Mouse (Mus musculus): Measurements from ENCODE around the gene Rpl13a. TPM values are rescaled to one million over a fixed set of nuclear protein-coding genes. Genes with fewer than 3 reads are reported as not detected.
"Not testable (repeated sequence)": the region's sequence is repeated elsewhere in the genome, so short reads cannot be mapped to it uniquely, and the experiment has no call there.

Gene Rpl13a
- polyA plus RNA-seq, 1 experiment from 2014 or later = 558 TPM

- H3K27me3 ChIP-seq (ENCODE audit: control insufficient read depth, insufficient read depth, low read depth, low read length); H3K36me3 ChIP-seq (ENCODE audit: control insufficient read depth, insufficient read depth); H3K9me3 ChIP-seq (replicated peaks; ENCODE audit: control insufficient read depth, low read length); H3K9ac ChIP-seq (ENCODE audit: low read depth, low read length); ATAC-seq (ENCODE audit: low read depth); H3K27ac ChIP-seq (ENCODE audit: low read length); H3K4me1 ChIP-seq (ENCODE audit: control insufficient read depth, low read depth, low read length); H3K4me3 ChIP-seq (ENCODE audit: low read depth, low read length): not testable (repeated sequence)
- 0 out of 2 replicates have a peak overlapping the region, but pooled peaks have one; percentile 85 for H3K4me2 ChIP-seq (ENCODE audit: low read depth, low read length)
- WGBS (ENCODE audit: insufficient replicate concordance) = 71% methylated on average over 2 of the region's 2 CpGs
These were observed 24.5 kb upstream of the Rpl13a start for GRCm38 (mm10) chr7:45153052-45153451.

DNA sequence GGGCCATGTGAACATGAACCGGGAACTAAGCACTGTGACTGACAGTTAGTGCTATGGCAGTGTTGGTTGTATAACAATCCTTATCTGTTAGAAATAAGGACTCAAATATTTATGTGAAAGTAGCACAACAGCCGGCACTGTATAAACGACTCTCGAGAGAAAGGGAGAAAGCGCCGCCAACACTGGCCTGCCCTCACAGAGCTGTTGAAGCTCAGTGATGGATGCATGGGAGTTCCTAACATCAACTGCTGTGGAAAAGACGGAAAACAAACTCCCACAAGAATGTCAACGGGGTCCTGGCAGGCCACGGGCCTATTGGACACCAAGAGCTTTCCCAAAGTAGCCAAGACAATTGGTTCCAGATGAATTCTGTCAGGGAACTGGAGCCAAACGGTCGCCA lies 22.7 kb upstream of the Rpl13a start:
- Histone ChIP-seq H3K9me3 (replicated peaks; ENCODE audit: control insufficient read depth, low read length) (no peaks in the 10 kb centered on the region), H3K9ac (ENCODE audit: low read depth, low read length) (no peak overlapping the region), H3K4me3 (ENCODE audit: low read depth, low read length) (no peak overlapping the region), H3K4me1 (ENCODE audit: control insufficient read depth, low read depth, low read length) (peaks cover 6% of the 10 kb centered on the region), H3K27ac (ENCODE audit: low read length) (no peak overlapping the region), H3K4me2 (ENCODE audit: low read depth, low read length) (no peak overlapping the region), H3K36me3 (ENCODE audit: control insufficient read depth, insufficient read depth) (no peaks in the 10 kb centered on the region), H3K27me3 (ENCODE audit: control insufficient read depth, insufficient read depth, low read depth, low read length) (no peaks in the 10 kb centered on the region)
- ATAC-seq (ENCODE audit: low read depth) = no peak
- 63% methylated on average over 11 of the region's 11 CpGs for WGBS (ENCODE audit: insufficient replicate concordance)

DNA sequence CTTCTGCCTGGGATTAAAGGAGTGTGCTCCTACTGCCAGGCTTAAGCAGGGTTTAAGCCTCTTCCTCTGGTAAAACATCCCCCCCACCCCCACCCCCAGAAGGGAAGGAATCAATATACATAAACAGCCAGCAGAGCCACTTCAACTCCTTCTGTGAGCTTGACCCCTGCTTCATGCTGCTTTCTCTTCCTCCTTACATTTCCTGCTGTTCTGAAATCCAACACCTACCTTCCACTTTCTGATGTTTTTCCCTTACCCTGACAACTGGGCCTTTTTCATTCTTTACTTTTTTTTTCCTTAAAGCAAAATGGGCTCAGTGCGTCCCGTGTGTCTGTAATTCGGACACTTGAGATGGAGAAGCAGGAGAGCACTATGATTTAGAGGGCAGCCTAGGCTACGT lies 21.8 kb upstream of the Rpl13a start:
- no peak for ATAC-seq (ENCODE audit: low read depth)
- Histone ChIP-seq H3K4me2 (ENCODE audit: low read depth, low read length) (no peak overlapping the region), H3K27me3 (ENCODE audit: control insufficient read depth, insufficient read depth, low read depth, low read length) (no peaks in the 10 kb centered on the region), H3K27ac (ENCODE audit: low read length) (no peak overlapping the region), H3K36me3 (ENCODE audit: control insufficient read depth, insufficient read depth) (no peaks in the 10 kb centered on the region), H3K4me3 (ENCODE audit: low read depth, low read length) (no peak overlapping the region), H3K4me1 (ENCODE audit: control insufficient read depth, low read depth, low read length) (peaks cover 6% of the 10 kb centered on the region), H3K9ac (ENCODE audit: low read depth, low read length) (no peak overlapping the region), H3K9me3 (replicated peaks; ENCODE audit: control insufficient read depth, low read length) (no peaks in the 10 kb centered on the region)
- WGBS (ENCODE audit: insufficient replicate concordance) = 64% methylated on average over 4 of the region's 4 CpGs

DNA sequence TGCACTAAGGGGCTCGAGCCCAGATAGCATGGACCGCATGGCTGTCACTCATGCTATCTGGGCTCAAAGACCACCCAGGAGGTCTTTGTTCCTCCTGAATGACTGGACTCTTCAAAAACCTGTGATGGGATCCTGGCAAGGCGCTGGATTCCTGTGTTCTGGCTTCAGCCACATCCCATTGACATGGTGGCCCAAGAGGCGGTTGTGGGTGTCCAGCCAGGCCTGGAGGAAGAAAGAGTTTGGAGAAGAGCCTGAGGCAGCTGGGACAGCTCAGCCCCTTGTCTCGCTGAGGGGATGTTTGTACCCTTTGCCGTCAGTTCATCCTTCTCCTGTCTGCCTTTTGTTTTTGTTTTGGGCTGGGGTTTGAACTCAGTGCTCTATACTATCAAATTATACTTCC lies 21.0 kb upstream of the Rpl13a start:
- Histone ChIP-seq H3K4me3 (ENCODE audit: low read depth, low read length) (no peak overlapping the region), H3K9ac (ENCODE audit: low read depth, low read length) (no peak overlapping the region), H3K4me2 (ENCODE audit: low read depth, low read length) (no peak overlapping the region), H3K27ac (ENCODE audit: low read length) (no peak overlapping the region), H3K27me3 (ENCODE audit: control insufficient read depth, insufficient read depth, low read depth, low read length) (no peaks in the 10 kb centered on the region), H3K4me1 (ENCODE audit: control insufficient read depth, low read depth, low read length) (peaks cover under 1% of the 10 kb centered on the region), H3K36me3 (ENCODE audit: control insufficient read depth, insufficient read depth) (no peaks in the 10 kb centered on the region), H3K9me3 (replicated peaks; ENCODE audit: control insufficient read depth, low read length) (no peaks in the 10 kb centered on the region)
- 75% methylated on average over 6 of the region's 6 CpGs for WGBS (ENCODE audit: insufficient replicate concordance)
- no peak for ATAC-seq (ENCODE audit: low read depth)

- ATAC-seq (ENCODE audit: low read depth) = no peak
These were observed 20.1 kb upstream of the Rpl13a start for GRCm38 (mm10) chr7:45148534-45149098.

DNA sequence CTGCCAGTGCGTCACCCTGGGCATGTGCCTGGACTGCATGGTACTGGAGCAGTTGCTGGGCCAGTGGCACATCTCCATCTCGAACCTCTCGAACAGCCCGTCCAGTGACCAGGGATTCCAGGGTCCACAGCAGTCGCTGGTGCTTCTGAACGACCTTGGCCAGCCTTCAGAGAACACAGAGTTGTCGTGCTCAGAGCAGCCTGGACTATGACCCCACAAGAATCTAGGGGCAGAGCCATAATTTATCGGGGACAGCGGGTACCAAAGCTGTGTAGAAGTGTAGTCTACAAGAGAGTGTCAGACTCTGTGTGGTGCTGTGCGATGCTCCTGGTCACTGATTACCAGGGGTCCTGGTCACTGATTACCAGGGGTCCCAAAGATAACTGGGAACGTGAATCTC lies 19.3 kb upstream of the Rpl13a start:
- no peak overlapping the region for H3K4me3 ChIP-seq (ENCODE audit: low read depth, low read length)
- H3K27me3 ChIP-seq (ENCODE audit: control insufficient read depth, insufficient read depth, low read depth, low read length) = no peaks in the 10 kb centered on the region
- H3K36me3 ChIP-seq (ENCODE audit: control insufficient read depth, insufficient read depth) = no peaks in the 10 kb centered on the region; the same call in 1 of the 2 replicates
- H3K9ac ChIP-seq (ENCODE audit: low read depth, low read length) = peak overlapping the region; percentile 1; the same call in 1 of the 2 replicates
- no peaks in the 10 kb centered on the region for H3K9me3 ChIP-seq (replicated peaks; ENCODE audit: control insufficient read depth, low read length)
- H3K27ac ChIP-seq (ENCODE audit: low read length) = no peak overlapping the region; the same call in 1 of the 2 replicates
- no peak overlapping the region for H3K4me2 ChIP-seq (ENCODE audit: low read depth, low read length)
- WGBS (ENCODE audit: insufficient replicate concordance) = 66% methylated on average over 11 of the region's 11 CpGs
- no peaks in the 10 kb centered on the region; the same call in none of the 2 replicates for H3K4me1 ChIP-seq (ENCODE audit: control insufficient read depth, low read depth, low read length)
- ATAC-seq (ENCODE audit: low read depth) = peak; percentile 62

More at GRCm38 (mm10) chr7:45148534-45149098, 20.1 kb upstream of the Rpl13a start:
- Histone ChIP-seq H3K4me3 (ENCODE audit: low read depth, low read length) (no peak overlapping the region), H3K36me3 (ENCODE audit: control insufficient read depth, insufficient read depth) (no peaks in the 10 kb centered on the region), H3K27me3 (ENCODE audit: control insufficient read depth, insufficient read depth, low read depth, low read length) (no peaks in the 10 kb centered on the region), H3K4me2 (ENCODE audit: low read depth, low read length) (no peak overlapping the region), H3K4me1 (ENCODE audit: control insufficient read depth, low read depth, low read length) (no peaks in the 10 kb centered on the region; the same call in none of the 2 replicates), H3K9ac (ENCODE audit: low read depth, low read length) (no peak overlapping the region), H3K27ac (ENCODE audit: low read length) (no peak overlapping the region), H3K9me3 (replicated peaks; ENCODE audit: control insufficient read depth, low read length) (no peaks in the 10 kb centered on the region)
- 52% methylated on average over 4 of the region's 4 CpGs for WGBS (ENCODE audit: insufficient replicate concordance)

DNA sequence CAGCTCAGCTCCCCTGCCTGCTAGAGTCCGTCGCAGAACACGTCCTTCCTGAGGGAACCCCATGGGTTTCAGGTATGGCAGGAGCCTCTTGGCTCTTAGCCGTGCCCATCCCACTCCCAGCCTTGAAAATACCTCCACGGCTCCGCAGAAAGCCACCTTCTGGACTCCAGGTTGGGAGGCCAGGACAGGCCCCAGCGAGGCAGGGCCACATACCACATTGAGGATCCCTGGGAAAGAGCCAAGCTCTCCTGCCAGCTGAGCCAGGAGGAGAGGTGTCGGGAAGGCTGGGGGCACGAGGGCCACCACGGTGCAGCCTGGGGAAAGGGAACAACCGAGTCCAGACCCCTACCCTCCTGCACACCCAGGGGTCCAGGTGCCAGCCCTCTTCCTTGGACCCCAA lies 18.7 kb upstream of the Rpl13a start:
- ATAC-seq (ENCODE audit: low read depth) = no peak
- Histone ChIP-seq H3K27ac (ENCODE audit: low read length) (no peak overlapping the region), H3K9me3 (replicated peaks; ENCODE audit: control insufficient read depth, low read length) (no peaks in the 10 kb centered on the region), H3K4me3 (ENCODE audit: low read depth, low read length) (no peak overlapping the region), H3K4me1 (ENCODE audit: control insufficient read depth, low read depth, low read length) (no peaks in the 10 kb centered on the region; the same call in none of the 2 replicates), H3K27me3 (ENCODE audit: control insufficient read depth, insufficient read depth, low read depth, low read length) (no peaks in the 10 kb centered on the region), H3K9ac (ENCODE audit: low read depth, low read length) (peak overlapping the region; percentile 1; the same call in 1 of the 2 replicates), H3K36me3 (ENCODE audit: control insufficient read depth, insufficient read depth) (no peaks in the 10 kb centered on the region; the same call in 1 of the 2 replicates), H3K4me2 (ENCODE audit: low read depth, low read length) (no peak overlapping the region)
- 87% methylated on average over 11 of the region's 11 CpGs for WGBS (ENCODE audit: insufficient replicate concordance)

DNA sequence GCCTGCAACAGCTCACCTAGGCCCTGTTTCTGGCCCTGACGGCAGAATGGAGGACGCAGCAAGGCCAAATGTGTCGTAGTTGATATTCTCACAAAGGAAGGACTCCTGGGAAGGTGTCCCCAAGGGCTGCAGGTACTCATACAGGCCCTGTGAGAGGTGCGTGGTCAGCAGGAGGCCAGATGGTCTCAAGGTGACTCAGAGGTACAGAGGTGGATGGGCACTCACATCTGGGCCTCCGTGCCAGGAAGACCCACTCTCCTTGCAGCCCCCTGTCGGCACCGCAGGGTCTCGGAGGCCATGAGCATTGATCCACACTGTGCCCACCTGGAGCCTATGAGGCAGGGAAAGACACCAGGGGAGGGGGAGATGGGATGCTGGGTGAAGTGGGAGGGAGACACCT lies 16.9 kb upstream of the Rpl13a start:
- WGBS (ENCODE audit: insufficient replicate concordance) = 85% methylated on average over 8 of the region's 8 CpGs
- H3K4me2 ChIP-seq (ENCODE audit: low read depth, low read length) = no peak overlapping the region
- no peak overlapping the region for H3K4me3 ChIP-seq (ENCODE audit: low read depth, low read length)
- no peaks in the 10 kb centered on the region; the same call in none of the 2 replicates for H3K4me1 ChIP-seq (ENCODE audit: control insufficient read depth, low read depth, low read length)
- H3K36me3 ChIP-seq (ENCODE audit: control insufficient read depth, insufficient read depth) = no peaks in the 10 kb centered on the region; the same call in 1 of the 2 replicates
- no peak overlapping the region for H3K27ac ChIP-seq (ENCODE audit: low read length)
- H3K27me3 ChIP-seq (ENCODE audit: control insufficient read depth, insufficient read depth, low read depth, low read length) = no peaks in the 10 kb centered on the region
- H3K9me3 ChIP-seq (replicated peaks; ENCODE audit: control insufficient read depth, low read length) = no peaks in the 10 kb centered on the region
- no peak overlapping the region for H3K9ac ChIP-seq (ENCODE audit: low read depth, low read length)
- ATAC-seq (ENCODE audit: low read depth) = no peak

GRCm38 (mm10) chr7:45144368-45145174 lies 16.0 kb upstream of the Rpl13a start:
- no peaks in the 10 kb centered on the region for H3K27me3 ChIP-seq (ENCODE audit: control insufficient read depth, insufficient read depth, low read depth, low read length)
- H3K9ac ChIP-seq (ENCODE audit: low read depth, low read length) = no peak overlapping the region
- no peak overlapping the region for H3K4me3 ChIP-seq (ENCODE audit: low read depth, low read length)
- H3K9me3 ChIP-seq (replicated peaks; ENCODE audit: control insufficient read depth, low read length) = no peaks in the 10 kb centered on the region
- no peak for ATAC-seq (ENCODE audit: low read depth)
- no peaks in the 10 kb centered on the region; the same call in 1 of the 2 replicates for H3K4me1 ChIP-seq (ENCODE audit: control insufficient read depth, low read depth, low read length)
- no peak overlapping the region for H3K27ac ChIP-seq (ENCODE audit: low read length)
- WGBS (ENCODE audit: insufficient replicate concordance) = 77% methylated on average over 13 of the region's 13 CpGs
- H3K4me2 ChIP-seq (ENCODE audit: low read depth, low read length) = no peak overlapping the region
- no peaks in the 10 kb centered on the region; the same call in 1 of the 2 replicates for H3K36me3 ChIP-seq (ENCODE audit: control insufficient read depth, insufficient read depth)

Data from liver, embryonic 16.5 days (tissue).